Mouse (Mus musculus): Measurements from ENCODE around the gene P2rx2. TPM values are rescaled to one million over a fixed set of nuclear protein-coding genes. Genes with fewer than 3 reads are reported as not detected.

The P2rx2 gene
- total RNA-seq (2015; ENCODE audit: low replicate concordance) (not detected in 2 replicates), total RNA-seq (2017; ENCODE audit: low replicate concordance) (not detected in 2 replicates)

DNA sequence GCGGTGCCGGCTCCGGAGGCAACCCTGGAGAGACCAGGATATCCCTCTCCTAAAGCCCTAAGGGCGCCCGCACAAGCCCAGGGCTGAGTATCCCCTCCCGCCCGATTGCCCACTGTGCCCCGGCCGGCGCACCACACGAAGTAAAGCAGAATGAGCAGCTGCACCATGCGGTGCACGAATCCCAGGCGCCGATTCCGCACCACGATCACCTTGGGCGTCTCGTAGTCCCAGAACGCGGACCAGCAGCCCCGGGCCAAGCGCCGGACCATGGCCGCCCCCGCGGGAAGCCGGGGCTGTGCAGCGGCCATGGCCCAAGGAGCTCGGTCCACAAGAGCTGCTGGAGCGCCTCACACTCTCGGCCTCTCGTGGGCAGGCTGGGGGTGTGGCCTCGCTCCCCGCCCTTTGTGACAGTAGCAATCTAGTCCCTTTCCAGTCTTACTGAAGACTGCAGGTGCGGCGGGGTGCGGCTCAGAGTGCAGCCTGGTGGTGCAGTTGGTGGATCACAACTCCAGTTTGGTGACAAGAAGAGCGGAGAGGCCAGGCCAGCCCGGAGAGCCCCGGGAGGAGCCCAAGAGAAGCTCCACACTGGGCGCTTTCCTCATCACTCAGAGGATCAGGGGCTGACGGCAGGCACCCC is at the start of gene P2rx2:
TSS of gene P2rx2 (minus strand) at position 565 of the 637 bp plus-strand sequence.
- no peak for ATAC-seq (replicated peaks; ENCODE audit: low FRiP score, poor library complexity, severe bottlenecking)

DNA sequence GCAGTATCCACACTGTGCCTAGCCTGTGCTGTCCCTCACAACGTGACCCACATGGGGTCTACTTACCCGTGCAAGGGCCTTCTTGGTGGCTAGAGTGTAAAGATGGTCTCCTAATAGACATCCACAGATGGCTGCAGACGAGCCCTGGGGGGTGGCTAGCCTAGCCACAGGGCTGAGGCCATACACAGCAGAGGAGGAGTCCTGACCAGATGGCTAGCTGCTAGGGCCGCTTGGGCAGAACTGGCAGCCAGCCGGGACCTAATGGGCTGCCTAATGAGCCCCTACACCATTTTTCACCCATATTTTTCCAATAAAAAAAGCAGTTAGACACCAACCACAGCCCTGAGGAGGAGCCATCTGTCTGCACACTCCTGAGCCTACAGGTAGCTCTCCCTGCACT is 49.7 kb upstream of the P2rx2 start:
- no peak for ATAC-seq (replicated peaks; ENCODE audit: low FRiP score, poor library complexity, severe bottlenecking)

DNA sequence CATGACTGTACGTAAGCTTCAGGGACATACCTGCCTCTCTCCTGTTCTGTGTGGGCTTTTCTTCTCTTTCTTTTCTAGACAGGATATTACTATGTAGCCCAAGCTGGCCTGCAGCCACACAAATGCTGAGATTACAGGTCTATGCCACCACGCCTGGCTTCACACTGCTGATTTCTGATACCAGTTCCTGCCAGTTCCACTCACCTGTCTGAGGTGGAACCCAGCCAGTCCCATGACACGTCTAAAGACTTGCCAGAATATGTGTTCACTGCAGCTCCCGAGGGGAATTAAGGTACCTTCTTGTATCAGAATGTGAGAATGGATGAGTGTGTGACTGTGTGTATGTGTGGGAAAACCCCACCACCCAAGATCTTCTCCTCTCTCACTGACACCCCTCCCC is 47.6 kb upstream of the P2rx2 start:
- no peak for ATAC-seq (replicated peaks; ENCODE audit: low FRiP score, poor library complexity, severe bottlenecking)

DNA sequence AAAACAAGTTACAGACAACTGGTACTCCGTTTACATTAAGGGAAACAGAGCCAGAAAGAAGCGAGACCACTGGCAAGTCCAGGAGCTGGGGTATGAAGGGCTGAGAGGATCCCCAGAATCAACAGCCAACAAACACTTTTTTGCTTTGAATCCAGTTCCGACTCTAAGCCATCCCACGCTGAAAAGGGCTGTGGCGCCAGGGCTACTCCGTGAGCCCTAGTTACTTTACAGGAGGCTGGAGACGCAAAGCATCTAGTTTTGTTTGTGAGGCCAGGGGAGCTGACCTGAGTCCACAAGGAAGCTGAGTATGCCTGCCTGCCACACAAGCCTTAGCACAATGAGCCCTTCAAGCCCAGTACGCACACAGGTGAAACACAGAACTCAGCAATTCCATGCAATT is 44.3 kb upstream of the P2rx2 start:
- no peak for ATAC-seq (replicated peaks; ENCODE audit: low FRiP score, poor library complexity, severe bottlenecking)

DNA sequence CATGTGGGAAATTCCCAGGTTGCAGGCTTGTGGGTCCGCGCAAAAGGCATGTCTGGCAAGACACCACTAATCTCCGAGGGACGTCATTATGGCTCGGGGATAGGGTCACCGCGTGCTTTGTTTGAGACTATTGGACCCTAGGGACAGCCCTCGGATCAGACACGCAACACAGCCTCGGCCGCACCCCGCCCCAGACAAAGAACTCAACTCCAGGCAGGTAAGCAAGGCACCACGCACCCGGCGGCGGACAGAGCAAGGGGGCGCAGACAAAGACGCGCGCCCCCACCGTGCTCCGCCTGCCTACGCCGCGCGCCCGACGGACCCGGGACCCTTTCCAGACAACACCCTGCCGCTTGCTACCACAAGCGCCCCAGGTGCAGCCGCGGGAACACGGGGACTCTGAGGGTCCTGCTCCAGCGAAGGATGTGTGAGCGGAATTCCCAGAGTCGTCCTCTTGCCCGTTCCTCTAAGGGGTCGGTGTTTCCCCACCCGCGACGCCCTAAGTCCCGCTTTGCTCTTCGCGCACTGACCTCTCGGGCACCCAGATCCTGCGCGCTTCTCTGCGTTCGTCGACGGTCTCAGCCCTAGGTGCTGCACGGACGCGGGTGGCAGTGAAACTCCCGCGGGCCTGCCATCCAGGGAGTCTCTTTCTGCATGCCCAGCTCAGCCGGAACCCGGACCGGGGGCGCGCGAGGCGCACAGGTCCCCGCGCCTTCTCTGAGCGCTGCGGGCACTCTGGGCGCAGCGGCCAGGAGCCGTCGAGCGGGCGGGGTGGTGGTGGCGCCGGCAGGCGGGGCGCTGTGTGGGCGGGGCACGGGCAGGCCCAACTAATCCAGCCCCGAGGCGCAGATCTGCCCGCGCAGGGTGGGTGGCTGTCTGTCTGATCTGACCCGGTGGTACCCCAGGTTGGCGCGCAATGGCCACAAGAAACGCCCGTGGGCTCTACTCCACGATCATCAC is 43.6 kb upstream of the P2rx2 start:
- no peak for ATAC-seq (replicated peaks; ENCODE audit: low FRiP score, poor library complexity, severe bottlenecking)

DNA sequence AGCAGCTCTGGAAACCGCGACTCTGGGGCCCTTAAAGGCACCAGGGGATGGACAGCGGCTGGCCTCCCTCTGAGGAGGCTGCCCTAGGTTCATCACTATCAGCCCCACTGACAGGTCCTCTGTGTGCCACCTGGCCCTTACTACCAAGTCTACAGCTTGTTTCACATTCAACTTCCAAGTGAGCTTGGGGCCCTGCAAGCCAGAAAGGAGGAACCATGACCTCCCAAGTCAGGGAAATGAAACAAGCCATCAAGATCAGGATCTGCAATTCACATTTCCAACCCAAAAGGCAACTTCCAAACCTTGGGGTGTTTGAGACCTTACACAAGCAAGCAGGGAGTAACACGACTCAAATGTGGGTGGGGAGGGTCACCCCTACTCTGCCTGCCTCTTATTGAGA is 42.3 kb upstream of the P2rx2 start:
- ATAC-seq (replicated peaks; ENCODE audit: low FRiP score, poor library complexity, severe bottlenecking) = no peak

DNA sequence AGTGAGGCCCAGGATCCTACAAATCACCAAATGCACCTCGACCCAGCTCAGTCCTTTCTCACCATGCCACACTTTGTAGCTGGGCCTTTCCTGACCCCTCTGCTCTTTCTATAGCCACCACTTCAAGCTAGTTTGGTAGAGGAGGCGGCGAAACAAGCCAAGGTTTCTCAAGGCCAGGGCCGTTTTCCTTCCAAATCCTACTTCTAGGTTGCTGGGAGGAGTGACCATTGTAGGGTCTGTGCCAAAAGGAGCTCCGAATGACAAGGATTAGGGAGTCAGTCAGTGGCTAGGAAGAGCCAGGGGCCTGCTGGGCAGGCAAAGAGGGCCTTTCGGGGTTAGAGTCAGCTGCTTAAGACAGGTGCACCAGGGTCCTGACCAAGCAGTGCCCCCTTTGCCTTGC is 41.5 kb upstream of the P2rx2 start:
- no peak for ATAC-seq (replicated peaks; ENCODE audit: low FRiP score, poor library complexity, severe bottlenecking)

DNA sequence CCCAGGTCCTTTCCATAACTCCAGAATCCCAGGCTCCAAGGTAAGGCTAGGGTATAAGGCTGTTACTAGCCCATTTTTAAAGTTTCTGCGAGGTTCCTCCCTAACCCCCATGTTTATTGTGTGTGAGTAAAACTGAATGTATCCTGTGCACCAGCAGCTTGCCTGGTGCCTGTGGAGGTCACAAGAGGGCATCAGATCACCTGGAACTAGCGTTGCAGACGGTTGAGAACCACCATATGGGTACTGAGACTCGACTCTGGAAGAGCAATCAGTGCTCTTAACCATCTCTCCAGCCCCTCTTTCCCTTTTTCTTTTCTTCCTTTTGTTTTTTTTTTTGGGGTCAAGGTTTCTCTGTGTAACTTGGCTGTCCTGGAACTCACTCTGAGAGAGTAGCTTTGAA is 36.8 kb upstream of the P2rx2 start:
- no peak for ATAC-seq (replicated peaks; ENCODE audit: low FRiP score, poor library complexity, severe bottlenecking)

DNA sequence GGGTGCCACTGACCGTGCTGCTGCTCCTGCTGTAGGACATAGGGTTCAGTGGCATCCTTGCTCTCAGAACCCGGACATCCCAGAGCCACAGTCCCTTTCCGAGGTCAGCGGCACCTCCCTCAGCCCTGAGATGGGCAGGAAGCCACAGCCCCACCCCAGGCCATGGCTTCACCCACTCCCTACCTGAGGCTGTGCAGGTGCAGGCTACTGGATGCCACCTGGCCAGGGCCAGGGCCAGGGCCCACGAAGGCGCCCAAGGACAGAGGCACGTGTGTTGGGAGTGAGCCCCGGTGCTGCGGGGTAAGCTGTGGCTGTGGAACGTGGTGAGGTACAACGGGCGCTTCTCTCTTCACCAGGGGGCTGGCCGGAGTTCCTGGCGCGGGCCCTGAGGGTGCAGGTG is 36.1 kb upstream of the P2rx2 start:
- ATAC-seq (replicated peaks; ENCODE audit: low FRiP score, poor library complexity, severe bottlenecking) = no peak

DNA sequence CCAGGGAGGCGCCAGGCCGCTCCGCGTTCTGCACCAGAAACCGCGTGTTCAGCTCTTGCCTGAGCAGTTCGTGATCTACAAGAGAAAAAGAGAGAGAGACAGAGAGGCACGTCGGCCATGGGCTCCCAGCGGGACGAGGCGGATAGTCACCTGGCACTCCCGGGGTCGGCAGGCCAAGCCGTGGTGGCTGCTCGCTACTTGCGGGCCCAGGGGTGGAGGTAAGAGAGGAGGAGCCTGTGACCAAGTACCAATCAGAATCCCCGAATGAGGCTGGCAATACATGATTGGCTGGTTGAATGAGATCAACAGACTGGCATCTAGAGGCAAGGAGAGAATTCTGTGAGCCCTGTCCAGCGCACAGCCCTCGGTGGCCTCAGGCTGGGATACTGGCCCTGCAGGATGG is 35.2 kb upstream of the P2rx2 start:
- no peak for ATAC-seq (replicated peaks; ENCODE audit: low FRiP score, poor library complexity, severe bottlenecking)

DNA sequence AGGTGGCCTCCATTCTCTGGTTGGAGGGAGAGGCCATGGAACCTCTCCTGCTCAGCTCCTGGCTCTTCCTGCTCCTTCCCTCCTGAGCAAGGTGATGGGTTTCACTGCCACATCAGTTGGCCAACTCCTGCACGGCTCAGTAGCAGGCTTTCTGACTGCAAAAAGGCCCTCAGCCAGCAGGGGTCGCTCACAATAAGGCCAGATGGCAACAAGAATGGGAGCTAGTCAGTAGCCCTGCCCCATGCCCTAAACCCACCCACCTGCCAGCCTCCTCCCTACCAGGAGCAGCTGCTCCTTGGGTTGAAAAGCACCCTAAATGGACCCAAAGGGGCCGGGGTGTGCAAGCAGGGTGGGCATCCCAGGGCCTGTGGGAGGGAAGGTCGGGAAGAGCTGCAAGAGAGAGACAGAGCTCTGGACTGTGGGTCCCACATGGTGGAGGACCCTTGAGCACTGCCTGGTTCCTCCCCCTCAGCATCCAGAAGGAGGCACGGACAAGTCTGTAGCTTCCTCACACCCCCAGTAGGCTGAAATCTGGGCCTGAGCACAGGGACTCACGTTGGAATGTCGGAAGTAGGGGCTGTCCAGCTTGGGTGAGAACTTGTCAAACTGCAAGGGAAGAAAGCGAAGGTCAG is 33.9 kb upstream of the P2rx2 start:
- peak; percentile 51; the same call in 1 of the 2 replicates for ATAC-seq (replicated peaks; ENCODE audit: low FRiP score, poor library complexity, severe bottlenecking)

DNA sequence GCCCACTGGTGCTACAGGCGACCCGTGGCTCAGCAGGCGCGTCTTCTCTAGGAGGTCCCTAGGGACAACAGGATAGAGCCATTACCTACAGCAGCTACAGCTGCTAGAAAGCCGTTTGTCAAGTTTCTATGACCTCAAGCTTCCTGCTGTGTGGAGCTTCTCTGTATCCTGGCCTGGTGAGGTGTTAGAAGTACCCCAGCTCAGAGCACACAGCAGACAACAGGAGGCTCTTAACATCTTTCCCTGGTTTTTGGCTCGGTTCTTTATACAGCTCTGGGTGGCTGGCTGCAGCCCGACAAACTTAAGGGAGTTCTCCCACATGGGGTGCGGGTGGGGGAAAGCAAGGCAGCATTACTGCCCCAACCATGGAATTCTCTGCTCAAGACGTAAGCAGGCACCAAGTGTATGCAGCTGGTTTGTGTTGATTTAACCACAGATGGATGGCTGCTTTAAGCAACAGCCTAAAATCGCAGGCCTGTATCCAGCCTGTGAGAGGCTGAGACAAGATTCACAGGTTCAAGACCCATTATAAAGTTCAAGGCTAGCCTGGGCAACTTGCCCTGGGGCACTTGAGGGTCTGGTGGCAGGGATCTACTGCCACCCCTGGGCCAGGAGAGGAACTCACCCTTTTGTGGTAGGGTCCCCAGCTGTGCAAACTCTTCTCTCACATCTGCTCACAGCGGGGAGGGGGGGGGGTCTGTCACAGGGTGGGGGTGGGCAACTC is 21.0 kb upstream of the P2rx2 start:
- no peak for ATAC-seq (replicated peaks; ENCODE audit: low FRiP score, poor library complexity, severe bottlenecking)

DNA sequence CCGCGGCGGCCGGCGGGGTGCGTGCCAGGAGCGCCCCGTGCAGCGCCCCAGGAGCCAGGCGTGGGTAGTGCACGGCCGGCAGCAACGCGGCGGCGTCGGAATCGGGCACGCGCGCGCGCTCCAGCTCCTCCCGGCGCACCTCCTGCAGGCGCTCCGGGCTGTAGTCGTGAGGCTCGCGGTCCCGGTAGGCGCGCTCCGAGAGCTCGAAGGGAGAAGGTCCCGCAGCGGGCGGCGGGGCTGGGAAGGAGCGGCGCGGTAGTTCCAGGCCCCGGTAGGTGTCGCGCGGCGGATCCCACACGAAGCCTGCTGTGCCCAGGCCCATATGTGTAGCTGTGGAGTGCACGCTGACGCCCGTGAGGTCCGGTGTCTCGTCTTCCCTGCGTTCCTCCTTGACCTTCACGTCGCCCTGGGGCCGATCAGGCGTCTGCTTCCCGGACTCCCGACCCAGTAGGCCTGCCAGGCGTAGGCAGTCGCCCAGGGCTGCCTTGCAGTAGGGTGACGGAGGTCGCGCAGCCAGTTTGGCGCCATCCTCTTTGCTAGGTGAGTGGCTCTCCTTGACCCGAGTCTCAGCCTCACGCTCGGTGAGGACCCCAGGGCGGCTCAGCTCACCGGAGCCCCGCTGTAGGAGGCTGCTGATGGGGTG is 20.3 kb upstream of the P2rx2 start:
- no peak for ATAC-seq (replicated peaks; ENCODE audit: low FRiP score, poor library complexity, severe bottlenecking)

DNA sequence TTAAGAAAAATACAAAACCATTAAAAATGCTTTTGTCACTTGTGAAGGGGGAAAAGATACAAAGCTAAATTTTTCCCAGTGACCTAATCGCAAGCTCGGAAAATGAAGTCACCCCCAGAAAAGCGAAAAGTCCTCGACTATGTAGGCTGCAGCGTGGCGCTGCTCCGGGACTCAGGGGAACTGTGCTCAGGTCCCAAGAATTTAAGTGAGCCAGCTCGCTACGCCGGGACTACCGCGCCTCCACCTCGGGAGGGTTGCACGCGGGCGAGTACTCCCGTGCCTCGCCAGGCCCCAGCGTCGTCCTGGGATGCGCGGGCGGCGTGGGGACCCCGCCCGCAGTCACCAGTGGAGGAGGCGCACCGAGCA is 19.8 kb upstream of the P2rx2 start:
- no peak for ATAC-seq (replicated peaks; ENCODE audit: low FRiP score, poor library complexity, severe bottlenecking)

DNA sequence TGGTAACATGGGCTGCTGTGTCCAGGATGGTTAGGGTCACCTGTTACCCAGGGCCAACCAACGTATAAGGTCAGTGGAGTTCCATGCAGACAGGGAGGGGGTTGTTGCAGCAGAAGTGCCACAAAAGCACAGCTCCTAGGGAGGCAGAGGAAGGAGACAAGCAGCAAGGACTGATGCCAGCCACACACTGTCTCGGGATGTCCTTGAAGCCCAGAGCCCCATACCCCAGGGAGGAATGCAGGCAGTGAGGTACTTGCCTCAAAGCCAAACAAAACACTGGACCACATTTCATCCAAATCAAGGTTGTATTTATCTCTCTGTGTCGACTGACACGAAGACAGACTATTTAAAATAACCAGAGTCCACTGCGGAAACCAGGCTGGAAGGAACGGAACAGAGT is 18.5 kb upstream of the P2rx2 start:
- ATAC-seq (replicated peaks; ENCODE audit: low FRiP score, poor library complexity, severe bottlenecking) = no peak

DNA sequence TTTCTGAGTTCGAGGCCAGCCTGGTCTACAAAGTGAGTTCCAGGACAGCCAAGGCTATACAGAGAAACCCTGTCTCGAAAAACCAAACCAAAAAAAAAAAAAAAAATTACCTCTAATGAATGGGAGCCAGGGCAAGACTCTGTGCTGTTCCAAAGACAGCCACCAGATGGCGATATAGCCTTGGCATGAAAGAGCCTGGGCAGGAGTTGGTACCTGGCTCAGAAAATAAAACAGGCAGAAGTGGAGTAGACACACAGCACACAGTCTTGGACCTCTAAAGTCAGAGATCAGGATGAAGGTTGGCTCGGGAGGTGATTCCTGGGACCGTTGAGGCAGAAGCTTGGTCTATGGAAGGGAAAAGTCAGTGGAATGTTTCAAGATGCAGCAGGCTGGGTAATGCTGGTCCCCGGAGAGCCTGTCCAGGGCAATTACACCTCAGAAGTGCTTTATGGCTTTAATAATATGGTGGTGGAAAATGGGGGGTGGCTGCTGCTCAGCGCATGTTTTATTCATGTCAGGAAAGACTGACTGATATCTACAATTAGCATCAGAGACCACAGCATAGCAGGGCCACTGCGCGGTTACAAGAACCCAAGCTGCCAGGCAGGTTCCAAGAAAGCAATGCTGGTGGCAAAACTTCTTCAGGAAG is 14.6 kb upstream of the P2rx2 start:
- ATAC-seq (replicated peaks; ENCODE audit: low FRiP score, poor library complexity, severe bottlenecking) = peak; percentile 65; the same call in 1 of the 2 replicates

DNA sequence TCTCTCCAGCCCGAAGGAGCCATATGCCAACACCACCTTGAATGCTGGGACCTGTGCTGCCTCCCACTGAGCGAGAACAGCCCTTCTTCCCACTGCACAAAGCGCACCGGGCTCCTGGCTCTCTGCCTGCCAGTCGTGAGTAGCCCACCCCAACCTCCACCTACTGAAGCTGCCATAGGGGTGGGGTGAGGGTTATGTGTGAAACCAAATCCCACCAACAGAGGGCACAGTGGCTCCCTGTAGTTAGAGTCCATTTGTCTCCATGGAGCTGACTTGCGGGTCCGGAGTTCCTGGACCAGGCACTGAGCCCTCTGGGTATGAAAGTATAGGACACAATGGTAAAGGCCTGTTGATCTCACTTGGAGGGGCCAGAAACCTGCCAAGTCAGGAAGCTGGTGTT is 11.7 kb upstream of the P2rx2 start:
- ATAC-seq (replicated peaks; ENCODE audit: low FRiP score, poor library complexity, severe bottlenecking) = peak; percentile 57; the same call in 1 of the 2 replicates

DNA sequence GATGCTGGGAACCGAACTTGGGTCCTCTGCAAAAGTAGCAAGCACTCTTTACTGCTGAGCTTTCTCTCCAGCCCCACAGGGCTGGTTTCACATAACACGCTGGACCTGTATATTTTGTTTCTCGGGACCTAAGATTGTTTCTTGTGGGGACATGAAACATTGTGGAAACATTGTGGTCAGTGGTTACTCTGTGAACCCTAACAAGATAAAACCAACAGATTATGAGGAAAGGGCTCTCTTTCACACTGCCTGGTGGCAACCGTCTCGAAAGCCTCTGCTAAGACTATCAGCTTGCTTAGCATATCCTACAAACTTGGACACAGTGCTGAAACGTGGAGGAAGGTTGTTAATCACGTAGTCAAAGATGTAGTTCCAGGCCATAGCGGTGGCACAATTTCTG is 4.0 kb upstream of the P2rx2 start:
- no peak for ATAC-seq (replicated peaks; ENCODE audit: low FRiP score, poor library complexity, severe bottlenecking)

DNA sequence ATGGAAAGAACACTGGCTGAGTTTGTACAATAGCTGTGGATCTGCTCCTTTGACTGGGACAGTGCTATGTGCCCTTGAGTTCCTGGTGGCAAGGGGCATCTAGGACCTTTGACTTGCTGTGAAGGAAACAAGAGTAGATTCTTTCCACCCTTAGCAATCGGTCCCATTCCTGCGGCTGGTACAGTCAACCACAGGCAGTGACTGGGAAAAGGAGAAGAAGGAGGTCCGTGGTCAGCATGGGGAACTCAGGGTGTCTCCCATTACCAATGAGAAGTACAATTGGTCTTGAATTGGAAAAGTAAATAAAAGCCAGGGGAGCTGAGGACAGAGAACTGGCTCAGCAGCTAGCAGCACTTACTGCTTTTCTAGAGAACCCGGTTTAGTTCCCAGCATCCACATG is 2.5 kb upstream of the P2rx2 start:
- ATAC-seq (replicated peaks; ENCODE audit: low FRiP score, poor library complexity, severe bottlenecking) = no peak

Measured in erythroblast, adult 5-6 weeks (primary cell).